Mouse (Mus musculus) heart, embryonic 14.5 days (tissue): ENCODE results near the gene Mxi1. TPM values are rescaled to one million over a fixed set of nuclear protein-coding genes. Genes with fewer than 3 reads are reported as not detected.

Experiments used
- ATAC-seq: fragments of 200-750 bp; cut with Nextera tagmentation; 2 replicates; pipeline ENCODE4 v1.8.0; 2017; ENCODE audit warnings: low read depth, moderate TSS enrichment; ENCODE audit not compliant: insufficient number of reproducible peaks, insufficient read depth, low FRiP score
- H3K27ac ChIP-seq, 2 experiments: fragments of 200-500 bp in 1 of 2; fragments of 300-500 bp in 1 of 2; sonication (generic) in 1 of 2; replicated peaks in 1 of 2; 2 replicates each; pipeline ENCODE4 v1.5.1; 2012 to 2014; ENCODE audit warnings: low read depth in 2 of 2, low read length in 2 of 2, control low read depth in 1 of 2, mild to moderate bottlenecking in 1 of 2, mixed read lengths in 1 of 2; ENCODE audit not compliant: control insufficient read depth in 1 of 2, insufficient read depth in 1 of 2
- H3K27me3 ChIP-seq: fragments of 300-500 bp; sonication (generic); 2 replicates; pipeline ENCODE4 v1.6.1; 2014; ENCODE audit warnings: mild to moderate bottlenecking, low read length, control low read depth; ENCODE audit not compliant: control insufficient read depth, insufficient read depth
- H3K36me3 ChIP-seq: fragments of 300-500 bp; sonication (generic); 2 replicates; pipeline ENCODE4 v1.6.1; 2014; ENCODE audit warnings: mild to moderate bottlenecking, control low read depth, low read length, mixed read lengths; ENCODE audit not compliant: control insufficient read depth, insufficient read depth
- H3K4me1 ChIP-seq, 2 experiments: fragments of 200-500 bp in 1 of 2; fragments of 300-500 bp in 1 of 2; sonication (generic) in 1 of 2; 2 replicates each; pipeline ENCODE4 v1.6.1; 2012 to 2014; ENCODE audit warnings: low read length in 2 of 2, control low read depth in 1 of 2, mixed read lengths in 1 of 2; ENCODE audit not compliant: control insufficient read depth in 2 of 2, insufficient read depth in 2 of 2
- H3K4me2 ChIP-seq: fragments of 300-500 bp; sonication (generic); 2 replicates; pipeline ENCODE4 v1.6.1; 2014; ENCODE audit warnings: mild to moderate bottlenecking, low read length
- H3K4me3 ChIP-seq, 2 experiments: fragments of 200-500 bp in 1 of 2; fragments of 300-500 bp in 1 of 2; sonication (generic) in 1 of 2; 2 replicates each; pipeline ENCODE4 v1.5.1; 2012 to 2014; ENCODE audit warnings: low read length in 2 of 2, mild to moderate bottlenecking in 2 of 2, control low read depth in 1 of 2, low read depth in 1 of 2, moderate library complexity in 1 of 2; ENCODE audit not compliant: control insufficient read depth in 1 of 2, insufficient read depth in 1 of 2
- H3K9ac ChIP-seq: fragments of 300-500 bp; sonication (generic); 2 replicates; pipeline ENCODE4 v1.6.1; 2014; ENCODE audit warnings: mild to moderate bottlenecking, low read length
- H3K9me3 ChIP-seq: fragments of 300-500 bp; sonication (generic); 2 replicates; pipeline ENCODE4 v1.6.1; 2016; ENCODE audit warnings: low read length, control low read depth; ENCODE audit not compliant: control insufficient read depth
- WGBS: fragments of 180-500 bp; shearing (Covaris S2); extraction: QIAGEN DNeasy Blood & Tissue Kit; methylation state at CpG from one replicate; pipeline ENCODE4 v1.1.7; 2014; 5-methylcytosine and 5-hydroxymethylcytosine counted together
- polyA plus RNA-seq: library from polyadenylated mRNA; unstranded; fragments of >200 nt; fragmentation: Nextera tagmentation; extraction: Ambion mirVana; gene quantifications from 2 replicates; pipeline ENCODE4 v1.2.1, GENCODE M21; 2014

Gene Mxi1
- polyA plus RNA-seq, 1 experiment from 2014 or later, result 49.7 TPM

- Histone ChIP-seq H3K4me1 (peaks cover 7 to 11% of the 10 kb centered on the region in 2 experiments; a peak in 3 of 4 replicates), H3K27ac (peak overlapping the region; percentile 18 to 59), H3K4me2 (peak overlapping the region; percentile 46), H3K27me3 (no peaks in the 10 kb centered on the region), H3K4me3 (no peak overlapping the region), H3K9ac (0 out of 2 replicates have a peak overlapping the region, but pooled peaks have one; percentile 3), H3K36me3 (no peaks in the 10 kb centered on the region), H3K9me3 (no peaks in the 10 kb centered on the region)
- 29% methylated on average over 20 of the region's 20 CpGs for WGBS
- ATAC-seq, result peak; percentile 60; the same call in 1 of the 2 replicates
Measured at GRCm38 (mm10) chr19:53284268-53285208, 25.8 kb upstream of the Mxi1 start.

GRCm38 (mm10) chr19:53296331-53297254 is 13.7 kb upstream of the Mxi1 start:
- Histone ChIP-seq H3K9ac (no peak overlapping the region), H3K27me3 (no peaks in the 10 kb centered on the region), H3K4me3 (no peak overlapping the region), H3K4me2 (no peak overlapping the region), H3K4me1 (peaks cover 7 to 10% of the 10 kb centered on the region in 2 experiments; a peak in 3 of 4 replicates), H3K36me3 (no peaks in the 10 kb centered on the region), H3K27ac (no peak overlapping the region), H3K9me3 (no peaks in the 10 kb centered on the region)
- no peak for ATAC-seq
- WGBS, result 63% methylated on average over 23 of the region's 23 CpGs

GRCm38 (mm10) chr19:53299156-53299828 is 11.0 kb upstream of the Mxi1 start:
- ATAC-seq, result no peak
- Histone ChIP-seq H3K4me1 (peaks cover 0 to 7% of the 10 kb centered on the region in 2 experiments; a peak in 2 of 4 replicates), H3K9me3 (no peaks in the 10 kb centered on the region), H3K4me2 (no peak overlapping the region), H3K27ac (no peak overlapping the region), H3K9ac (no peak overlapping the region), H3K4me3 (no peak overlapping the region), H3K36me3 (no peaks in the 10 kb centered on the region), H3K27me3 (no peaks in the 10 kb centered on the region)
- WGBS, result 61% methylated on average over 17 of the region's 17 CpGs

GRCm38 (mm10) chr19:53299829-53300181 is 10.5 kb upstream of the Mxi1 start:
- H3K9me3 ChIP-seq, result no peaks in the 10 kb centered on the region
- peaks cover 0 to 7% of the 10 kb centered on the region in 2 experiments; a peak in 2 of 4 replicates for H3K4me1 ChIP-seq
- WGBS, result 74% methylated on average over 4 of the region's 4 CpGs
- ATAC-seq, result no peak; the same call in 1 of the 2 replicates
- no peaks in the 10 kb centered on the region for H3K27me3 ChIP-seq
- no peaks in the 10 kb centered on the region for H3K36me3 ChIP-seq
- H3K27ac ChIP-seq, result no peak overlapping the region
- H3K9ac ChIP-seq, result no peak overlapping the region
- H3K4me2 ChIP-seq, result no peak overlapping the region
- no peak overlapping the region for H3K4me3 ChIP-seq

GRCm38 (mm10) chr19:53303382-53303781 is 6.9 kb upstream of the Mxi1 start:
- no peak overlapping the region for H3K27ac ChIP-seq
- H3K9me3 ChIP-seq, result no peaks in the 10 kb centered on the region
- H3K36me3 ChIP-seq, result no peaks in the 10 kb centered on the region
- H3K4me2 ChIP-seq, result no peak overlapping the region
- no peak overlapping the region for H3K9ac ChIP-seq
- no peak for ATAC-seq
- no peak overlapping the region for H3K4me3 ChIP-seq
- H3K4me1 ChIP-seq, result peaks cover 0 to 2% of the 10 kb centered on the region in 2 experiments; a peak in 2 of 4 replicates
- 77% methylated on average over 7 of the region's 7 CpGs for WGBS
- no peaks in the 10 kb centered on the region for H3K27me3 ChIP-seq

GRCm38 (mm10) chr19:53305621-53306020 is 4.7 kb upstream of the Mxi1 start:
- Histone ChIP-seq H3K4me2 (no peak overlapping the region), H3K36me3 (no peaks in the 10 kb centered on the region), H3K27me3 (no peaks in the 10 kb centered on the region), H3K9me3 (no peaks in the 10 kb centered on the region), H3K4me3 (no peak overlapping the region), H3K4me1 (no peaks in the 10 kb centered on the region; a peak in 2 of 4 replicates), H3K9ac (no peak overlapping the region), H3K27ac (no peak overlapping the region)
- ATAC-seq, result no peak
- 79% methylated on average over 8 of the region's 8 CpGs for WGBS

GRCm38 (mm10) chr19:53306706-53307105 is 3.6 kb upstream of the Mxi1 start:
- no peaks in the 10 kb centered on the region for H3K27me3 ChIP-seq
- 42% methylated on average over 11 of the region's 11 CpGs for WGBS
- H3K4me2 ChIP-seq, result peak overlapping the region; percentile 18; the same call in 1 of the 2 replicates
- H3K9ac ChIP-seq, result no peak overlapping the region
- no peaks in the 10 kb centered on the region for H3K9me3 ChIP-seq
- H3K4me1 ChIP-seq, result no peaks in the 10 kb centered on the region; a peak in 2 of 4 replicates
- H3K36me3 ChIP-seq, result no peaks in the 10 kb centered on the region
- ATAC-seq, result no peak
- no peak overlapping the region for H3K27ac ChIP-seq
- H3K4me3 ChIP-seq, result no peak overlapping the region
